Mouse (Mus musculus): ENCODE data around the gene Lin9.

The Lin9 gene

DNA sequence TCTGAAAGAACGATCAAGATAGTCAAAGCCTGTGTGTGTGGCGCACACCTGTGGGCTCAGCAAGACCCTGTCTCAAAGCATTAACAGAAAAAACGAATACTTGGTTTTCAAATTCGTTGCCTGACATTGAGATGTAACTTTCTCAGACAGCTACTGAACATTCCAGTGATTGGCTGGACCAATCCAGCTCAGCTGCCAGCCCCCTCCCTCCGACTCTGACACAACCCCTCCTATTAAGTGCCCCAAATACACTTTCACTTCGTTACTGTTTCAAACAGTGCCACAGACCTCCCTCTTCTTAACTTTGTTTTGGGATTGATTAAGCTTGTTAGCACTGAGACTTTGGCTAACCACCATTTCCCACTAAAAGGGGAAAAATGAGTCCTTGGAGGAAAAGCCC lies 62.5 kb downstream of the Lin9 start:
- in situ Hi-C loops (cut with MboI; ENCODE audit: unreplicated experiment in 2 of 2) = no loop called here

DNA sequence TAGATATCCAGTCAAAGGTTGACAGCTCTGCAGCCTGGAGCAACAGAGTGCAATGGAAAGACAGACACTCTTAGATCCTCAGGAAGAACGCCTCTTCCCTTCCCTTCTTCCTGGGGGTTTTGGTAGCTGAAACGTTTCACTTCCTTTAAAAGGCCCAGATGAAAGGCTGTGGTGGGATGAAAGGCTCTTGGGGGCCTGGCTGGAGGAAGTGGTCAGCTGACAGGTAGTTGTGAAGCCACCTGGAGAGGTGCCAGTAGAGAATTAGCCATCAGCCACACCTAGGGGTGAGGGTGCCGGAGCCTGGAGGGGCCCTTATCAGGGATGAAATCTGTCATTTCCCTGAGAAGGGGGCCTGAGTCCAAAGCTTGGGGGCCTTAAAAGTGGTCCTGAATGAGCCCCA lies 66.4 kb downstream of the Lin9 start:
- in situ Hi-C loops (cut with MboI; ENCODE audit: unreplicated experiment in 2 of 2) = no loop called here

DNA sequence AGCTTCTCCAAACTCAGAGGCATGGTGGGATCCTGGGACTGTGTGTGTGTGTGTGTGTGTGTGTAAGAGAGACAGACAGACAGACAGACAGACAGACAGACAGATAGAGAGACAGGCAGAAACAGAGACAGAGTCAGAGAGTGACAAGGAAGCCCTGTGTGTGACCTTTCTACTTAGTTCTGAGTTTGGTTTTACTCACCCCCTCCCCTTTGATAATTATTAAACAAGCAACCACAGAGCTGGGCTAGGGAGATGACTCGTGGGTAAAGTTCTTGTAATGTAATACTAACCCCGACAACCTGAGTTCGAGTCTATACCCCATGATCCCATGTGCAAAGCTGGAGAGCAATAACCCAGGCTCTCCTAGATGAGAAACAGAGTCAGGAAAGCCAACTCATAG lies 66.9 kb downstream of the Lin9 start:
- in situ Hi-C loops (cut with MboI; ENCODE audit: unreplicated experiment in 2 of 2) = no loop called here

DNA sequence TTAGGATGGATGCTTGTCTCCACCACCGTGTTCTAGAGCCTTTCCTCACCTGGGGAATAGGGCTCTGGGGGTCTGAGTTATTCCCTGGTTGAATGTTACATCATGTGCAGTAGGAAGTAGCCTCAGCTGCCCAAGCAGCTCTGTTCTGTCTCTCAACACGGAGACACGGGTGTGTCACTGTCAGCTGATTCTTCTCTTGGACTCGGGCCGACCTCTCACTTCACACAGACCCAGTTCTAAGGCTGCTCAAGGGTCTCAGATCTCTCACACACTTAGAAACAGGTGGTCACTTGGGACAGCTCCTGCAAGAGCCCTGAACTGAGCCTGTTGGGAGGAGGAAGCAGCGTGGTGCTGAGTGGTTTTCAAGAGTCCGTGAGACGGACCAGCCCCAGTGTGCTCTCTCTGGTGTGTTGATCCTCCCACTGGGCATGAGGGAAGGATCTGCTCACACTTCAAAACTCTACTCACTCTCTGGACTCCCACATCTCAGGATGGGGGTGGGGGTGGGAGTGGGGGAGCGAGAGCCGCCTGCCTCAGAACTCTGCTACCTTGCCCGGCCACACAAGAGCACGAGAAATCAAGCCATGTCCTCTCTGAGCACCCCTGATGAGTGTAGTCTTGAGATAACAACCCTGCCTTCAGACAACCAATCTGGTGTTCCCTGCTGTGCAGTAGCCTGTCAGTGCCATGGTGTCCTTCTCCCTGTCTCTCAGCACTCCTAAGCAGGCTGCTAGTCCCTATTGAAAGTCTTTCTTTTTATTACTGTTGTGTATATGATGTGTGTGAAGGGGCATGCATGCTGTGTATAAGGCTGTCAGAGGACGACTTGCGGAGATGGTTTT lies 68.2 kb downstream of the Lin9 start:
- in situ Hi-C loops (cut with MboI; ENCODE audit: unreplicated experiment in 2 of 2) = no loop called here

DNA sequence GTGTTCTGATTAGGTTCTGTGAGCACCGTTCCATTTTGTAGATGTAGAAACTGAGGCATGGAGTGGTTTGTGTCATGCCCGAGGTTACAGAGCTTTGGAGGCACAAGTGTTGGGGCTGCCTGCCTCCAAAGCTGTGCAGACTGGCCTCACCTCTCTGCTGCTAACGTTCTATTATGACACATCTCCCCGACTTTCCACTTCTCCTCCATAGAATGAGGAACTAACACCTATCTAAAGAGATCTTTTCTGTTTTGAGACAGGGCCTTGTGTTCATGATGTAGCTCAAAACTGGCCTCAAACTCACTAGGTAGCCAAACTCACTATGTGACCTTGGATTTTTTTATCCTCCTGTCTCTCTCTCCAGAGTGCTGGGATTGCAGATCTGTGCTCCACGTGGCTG lies 77.8 kb downstream of the Lin9 start:
- in situ Hi-C loops (cut with MboI; ENCODE audit: unreplicated experiment in 2 of 2) = loop anchor here in 1 of 2 experiments (5.0 kb wide), 1 partner anchor 44 kb away; no protein-coding TSS in a partner anchor

DNA sequence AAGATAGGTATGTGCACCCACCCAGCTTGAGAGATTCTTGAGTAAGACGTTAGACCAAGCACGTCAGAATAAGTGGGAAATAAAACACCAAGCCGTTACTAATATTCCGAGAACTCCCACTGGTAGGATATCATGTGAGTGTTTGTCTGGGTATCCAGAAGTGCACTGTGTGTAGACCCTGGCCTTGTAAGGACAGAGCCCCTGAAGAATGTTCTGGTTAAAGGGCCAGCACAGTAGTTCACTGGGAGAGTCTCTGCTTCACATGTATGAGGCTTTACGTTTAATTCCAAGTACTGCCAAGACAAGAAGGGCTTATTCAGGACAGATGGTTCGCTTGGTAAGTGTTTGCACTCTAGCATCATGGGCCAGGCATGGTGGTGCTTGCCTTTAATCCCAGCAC lies 78.5 kb downstream of the Lin9 start:
- in situ Hi-C loops (cut with MboI; ENCODE audit: unreplicated experiment in 2 of 2) = loop anchor here in 1 of 2 experiments (5.0 kb wide), 1 partner anchor 43 kb away; no protein-coding TSS in a partner anchor

DNA sequence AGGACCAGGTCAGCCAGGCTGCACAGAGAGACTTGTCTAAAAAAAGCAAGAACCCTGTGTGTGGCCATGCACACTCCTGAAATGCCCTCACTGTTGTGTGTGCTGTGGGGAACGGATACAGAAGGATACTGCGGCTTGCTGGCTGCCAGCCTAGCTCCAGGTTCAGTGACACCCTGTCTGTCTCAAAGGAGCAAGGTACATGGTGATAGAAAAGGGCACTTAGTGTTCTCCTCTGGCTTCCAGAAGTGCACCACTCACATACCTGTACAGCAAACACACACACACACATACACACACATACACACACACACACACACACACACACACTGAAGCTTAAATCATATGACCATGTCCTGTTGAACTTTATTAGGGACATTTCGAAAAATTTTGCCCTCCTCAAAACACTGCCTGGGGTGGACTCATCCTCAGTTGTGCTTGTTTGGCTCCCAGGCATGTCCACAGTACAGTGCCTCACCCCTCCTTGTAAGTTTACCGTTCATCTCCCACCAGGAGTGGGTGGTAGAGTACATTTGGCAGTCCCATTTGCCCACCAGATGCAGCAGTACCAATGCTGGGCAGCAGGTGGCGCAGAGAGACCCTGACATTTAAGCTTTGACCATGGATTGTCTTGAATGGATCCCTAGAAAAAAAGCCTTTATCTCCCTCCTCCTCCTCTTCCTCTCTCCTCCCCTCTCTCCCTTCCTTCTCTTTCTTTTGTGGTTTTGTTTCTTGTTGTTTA lies 79.2 kb downstream of the Lin9 start:
- in situ Hi-C loops (cut with MboI; ENCODE audit: unreplicated experiment in 2 of 2) = loop anchor here (5.0 kb wide), 2 partner anchors 42 to 47 kb away; no protein-coding TSS in a partner anchor

DNA sequence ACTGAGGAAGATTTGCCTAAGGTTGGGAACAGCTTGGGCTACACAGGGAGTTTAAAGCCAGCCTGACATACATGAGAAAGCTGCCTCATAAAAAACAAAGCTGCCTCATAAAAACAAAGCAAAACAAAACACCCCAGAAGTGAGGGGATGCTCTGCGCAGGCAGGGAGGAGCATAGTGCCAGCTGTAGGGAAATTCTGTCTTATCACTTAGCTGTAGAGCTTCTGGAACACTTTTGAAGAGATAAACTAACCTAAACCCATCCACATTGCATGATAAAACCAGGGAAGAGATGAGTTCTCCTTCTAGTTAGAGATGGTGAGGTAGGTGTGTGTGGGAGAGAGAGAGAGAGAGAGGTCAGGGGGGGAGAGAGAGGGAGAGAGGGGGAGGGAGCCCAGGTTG lies 81.7 kb downstream of the Lin9 start:
- in situ Hi-C loops (cut with MboI; ENCODE audit: unreplicated experiment in 2 of 2) = loop anchor here in 1 of 2 experiments (5.0 kb wide), 1 partner anchor 45 kb away; no protein-coding TSS in a partner anchor

DNA sequence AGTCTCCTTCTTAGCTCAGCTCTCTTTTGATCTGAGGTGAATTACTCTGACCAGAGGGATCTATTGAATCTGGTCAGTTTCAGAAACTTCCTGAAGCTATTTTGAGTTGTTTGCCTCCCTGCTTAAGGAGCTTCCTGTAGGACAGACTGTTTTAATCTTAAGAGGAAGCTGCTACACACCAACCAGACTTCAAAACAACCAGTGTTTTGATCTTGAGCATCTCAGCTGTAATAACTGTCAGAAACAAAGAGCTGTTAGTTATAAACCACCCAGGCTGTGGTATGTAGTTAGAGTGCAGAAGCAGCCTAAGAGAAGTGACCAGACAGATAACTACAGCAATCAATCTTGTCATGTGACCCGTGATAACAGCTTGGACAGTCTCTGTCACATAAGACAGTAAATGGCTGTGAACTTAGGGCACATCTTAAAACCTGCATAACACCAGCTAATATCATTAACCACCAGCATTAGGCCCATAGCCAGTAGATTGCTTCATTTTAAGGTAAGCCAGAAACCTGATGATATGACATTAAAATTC lies 82.8 kb downstream of the Lin9 start:
- in situ Hi-C loops (cut with MboI; ENCODE audit: unreplicated experiment in 2 of 2) = loop anchor here in 1 of 2 experiments (5.0 kb wide), 1 partner anchor 44 kb away; no protein-coding TSS in a partner anchor

DNA sequence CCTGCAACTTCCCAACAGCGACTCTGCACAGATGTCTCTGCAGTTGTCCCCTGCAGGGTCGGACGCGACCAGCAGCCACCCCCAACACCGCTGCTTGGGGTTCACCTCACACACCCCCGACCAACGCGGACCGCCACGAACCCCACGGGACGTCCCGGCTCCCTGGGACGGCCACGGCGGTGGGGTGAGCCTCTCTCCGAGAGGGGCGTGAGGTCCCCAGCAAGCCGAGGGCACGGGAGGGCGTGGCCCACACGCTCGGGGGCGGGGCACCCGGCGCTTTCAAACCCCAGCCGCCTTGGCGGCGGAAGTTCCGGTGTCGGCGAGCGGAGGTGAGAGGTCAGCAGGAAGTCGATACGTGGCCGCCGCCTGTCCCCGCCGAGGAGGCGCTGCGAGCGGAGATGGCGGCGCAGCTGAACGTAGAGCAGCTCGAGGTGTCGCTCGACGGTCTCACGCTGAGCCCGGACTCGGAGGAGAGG lies 84.8 kb downstream of the Lin9 start, which contains the start of gene Acbd3:
TSS of gene Acbd3 (plus strand) at position 340 of the 476 bp plus-strand sequence.
- in situ Hi-C loops (cut with MboI; ENCODE audit: unreplicated experiment in 2 of 2) = no loop called here

DNA sequence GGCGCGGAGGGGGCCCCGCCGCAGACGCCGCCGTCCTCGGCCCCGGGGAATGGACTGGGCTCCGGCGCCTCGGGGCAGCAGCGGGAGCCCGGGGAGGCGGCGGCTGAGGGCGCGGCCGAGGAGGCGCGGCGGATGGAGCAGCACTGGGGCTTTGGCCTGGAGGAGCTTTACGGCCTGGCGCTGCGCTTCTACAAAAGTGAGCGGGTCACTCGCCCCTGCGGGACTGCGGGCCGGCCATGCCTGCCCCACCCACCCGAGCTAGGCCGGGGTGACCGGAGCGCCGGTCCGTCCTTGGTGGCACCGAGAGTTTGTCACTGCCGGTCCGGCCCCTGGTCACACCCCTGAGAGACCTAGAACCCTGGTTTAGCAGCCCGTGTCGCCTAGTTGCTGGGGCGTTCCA lies 85.2 kb downstream of the Lin9 start:
- in situ Hi-C loops (cut with MboI; ENCODE audit: unreplicated experiment in 2 of 2) = no loop called here

DNA sequence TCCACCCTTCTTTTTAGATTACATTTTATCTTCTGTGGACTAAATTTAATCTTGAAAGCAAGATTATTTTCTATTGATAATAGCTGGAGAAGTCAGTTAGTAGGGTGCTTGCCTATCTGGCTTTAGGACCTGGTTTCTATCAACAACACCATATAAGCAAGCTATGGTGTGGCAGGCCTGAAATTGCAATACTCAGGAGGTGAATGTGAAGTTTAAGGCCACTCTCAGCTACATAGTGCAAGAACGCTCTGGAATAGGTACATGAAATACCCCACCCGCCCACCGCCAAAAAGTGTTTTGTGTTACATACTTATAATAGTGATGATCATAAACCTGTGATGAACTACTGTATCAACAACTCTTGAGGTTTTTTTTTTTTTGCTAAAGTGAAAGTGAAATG lies 88.3 kb downstream of the Lin9 start:
- in situ Hi-C loops (cut with MboI; ENCODE audit: unreplicated experiment in 2 of 2) = no loop called here
